Mouse (Mus musculus) heart, adult 2 months (tissue): Measurements from ENCODE around the gene Krtap9-3.

Source experiments
- CTCF ChIP-seq: fragments of 200-600 bp; IDR thresholded peaks from 2 replicates; pipeline ENCODE4 v1.8.1; 2022; ENCODE audit warnings: antibody characterized with exemption, mild to moderate bottlenecking, moderate library complexity
- EP300 ChIP-seq: fragments of 200-500 bp; IDR thresholded peaks from 2 replicates; pipeline ENCODE4 v1.6.1; 2011; ENCODE audit warnings: low read depth, low read length, control low read depth; ENCODE audit not compliant: insufficient read depth

GRCm38 (mm10) chr11:99556753-99557152, 41.2 kb downstream of the Krtap9-3 start, which contains the start of gene Krtap3-2:
- TF ChIP-seq EP300: no peak
- no peak for TF ChIP-seq CTCF
